Mouse (Mus musculus) cerebellum, adult 2 months (tissue): ENCODE data around the gene Snrpe.

Experiments used
- CTCF ChIP-seq: fragments of 200-500 bp; IDR thresholded peaks from 2 replicates; pipeline ENCODE4 v1.5.1; 2011; ENCODE audit warnings: low read depth, mild to moderate bottlenecking, control low read depth, low read length, moderate library complexity, borderline replicate concordance; ENCODE audit not compliant: insufficient read depth
- POLR2A ChIP-seq: fragments of 200-500 bp; IDR thresholded peaks from 2 replicates; pipeline ENCODE4 v1.6.1; 2011; ENCODE audit warnings: low read length, control low read depth, borderline replicate concordance; ENCODE audit not compliant: insufficient read depth

DNA sequence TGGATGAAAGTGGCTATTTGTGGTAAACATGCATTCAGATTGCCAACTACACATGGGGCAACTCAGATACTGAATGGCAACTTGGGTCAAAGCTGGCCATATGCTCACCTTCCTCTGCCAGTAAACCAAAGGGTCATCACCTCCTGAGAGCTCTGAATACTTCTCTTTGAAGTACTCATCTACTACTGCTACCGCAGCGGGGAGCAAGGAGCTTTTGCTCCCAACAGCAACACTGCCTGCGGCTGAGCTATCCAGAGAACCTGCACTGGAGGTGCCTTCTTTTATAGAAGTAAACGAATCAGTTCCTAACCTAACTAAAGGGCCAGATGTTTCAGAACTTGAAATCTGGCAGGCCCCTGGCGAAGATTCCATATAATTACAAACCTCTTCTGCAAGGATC is 46.7 kb upstream of the Snrpe start:
- no peak for TF ChIP-seq POLR2A
- TF ChIP-seq CTCF = no peak
